ENCODE assay signal across 7 mouse cellular contexts in the genomic region with DNA sequence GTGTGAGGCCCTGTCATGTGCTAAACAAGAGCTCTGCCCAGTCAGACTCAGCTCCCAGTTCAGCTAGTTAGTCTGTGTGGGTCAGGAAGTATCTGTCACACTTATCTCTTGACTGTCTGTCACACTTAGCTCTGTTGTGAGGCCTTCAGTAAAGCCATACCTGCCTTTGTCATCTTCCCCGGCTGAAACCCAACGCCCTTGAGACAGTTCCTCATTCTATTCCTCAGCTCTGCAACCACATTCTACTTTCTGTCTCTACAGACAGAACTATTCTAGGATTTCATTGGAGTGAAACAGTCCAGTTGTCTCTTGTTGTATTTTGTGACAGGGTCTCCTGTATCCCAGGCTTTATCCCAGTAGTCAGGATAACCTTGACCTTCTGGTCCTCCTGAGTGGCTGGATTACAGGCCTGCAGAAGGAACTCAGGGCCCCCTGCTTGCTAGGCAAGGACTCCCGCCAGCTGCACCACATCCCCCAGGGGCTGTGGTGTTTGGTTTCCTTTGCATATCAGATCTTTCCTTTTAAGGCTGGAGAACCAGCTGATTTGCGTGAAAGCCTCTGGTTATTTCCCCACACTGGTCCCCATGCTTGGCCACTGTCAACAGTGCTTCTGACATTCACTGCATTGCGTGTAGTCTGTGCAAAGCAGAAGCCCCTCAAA. TPM values are rescaled to one million over a fixed set of nuclear protein-coding genes. Genes with fewer than 3 reads are reported as not detected.
DNase-seq lines count a peak whose midpoint lies in the region; ATAC-seq lines count a peak whose summit lies in the region.

No protein-coding gene starts in this region.

- peak overlapping the region; percentile 89 for H3K27ac ChIP-seq in heart, embryonic 10.5 days
- H3K27ac ChIP-seq in limb, embryonic 12.5 days: peak overlapping the region; percentile 54

- H3K9ac ChIP-seq in limb, embryonic 12.5 days (replicated peaks): 0 out of 2 replicates have a peak overlapping the region, but pooled peaks have one; percentile 23

- H3K27me3 ChIP-seq in heart, embryonic 10.5 days (ENCODE audit: insufficient read depth, poor library complexity, severe bottlenecking): no peaks in the 10 kb centered on the region
- no peaks in the 10 kb centered on the region for H3K27me3 ChIP-seq in limb, embryonic 12.5 days

- peak; percentile 72 for DNase-seq in CD4-positive helper T cell, adult 2 months (ENCODE audit: low read depth, low spot score)
- peak; percentile 66 for DNase-seq in ES-CJ7 (ENCODE audit: low read depth, low spot score)
- DNase-seq in heart, embryonic 10.5 days (ENCODE audit: low spot score): peak; percentile 87
- DNase-seq in naive thymus-derived CD4-positive, alpha-beta T cell, adult 2 months (ENCODE audit: low read depth): peak; percentile 68
- no peak for DNase-seq in frontal cortex, adult 2 months (ENCODE audit: extremely low spot score in 1 of 2, low spot score in 1 of 2)
- no peak for DNase-seq in right cerebral cortex, adult 18-20 months

- H3K36me3 ChIP-seq in heart, embryonic 10.5 days: peaks cover 24% of the 10 kb centered on the region
- peaks cover 27% of the 10 kb centered on the region for H3K36me3 ChIP-seq in limb, embryonic 12.5 days

- H3K4me3 ChIP-seq in heart, embryonic 10.5 days: peak overlapping the region; percentile 1; the same call in 1 of the 2 replicates
- no peak overlapping the region for H3K4me3 ChIP-seq in limb, embryonic 12.5 days (replicated peaks)

- 7% methylated on average over 5 of the region's 5 CpGs for WGBS in heart, embryonic 10.5 days
- 39% methylated on average over 5 of the region's 5 CpGs for WGBS in limb, embryonic 12.5 days

- H3K9me3 ChIP-seq in heart, embryonic 10.5 days: no peaks in the 10 kb centered on the region
- no peaks in the 10 kb centered on the region for H3K9me3 ChIP-seq in limb, embryonic 12.5 days

- peak; percentile 60; the same call in 1 of the 2 replicates for ATAC-seq in limb, embryonic 12.5 days (ENCODE audit: insufficient number of reproducible peaks, insufficient read depth, low FRiP score, low TSS enrichment, low read depth)

- peaks cover 45% of the 10 kb centered on the region for H3K4me1 ChIP-seq in heart, embryonic 10.5 days
- H3K4me1 ChIP-seq in limb, embryonic 12.5 days (replicated peaks): peaks cover 9% of the 10 kb centered on the region; the same call in 1 of the 2 replicates

- H3K4me2 ChIP-seq in limb, embryonic 12.5 days: no peak overlapping the region

RNA-seq across cellular contexts. Expression of gene Milr1, which starts 11.2 kb away (rescaled TPM):
- 0.46 and 1.2 TPM in 2 replicates for polyA plus RNA-seq in heart, embryonic 10.5 days (2016; fragmentation: Nextera tagmentation; extraction: Ambion mirVana)
- polyA plus RNA-seq in limb, embryonic 12.5 days (2016; fragmentation: Nextera tagmentation; extraction: Ambion mirVana): 0.66 and 1.0 TPM in 2 replicates
- polyA plus RNA-seq in frontal cortex, adult 2 months (2012; rRNA removed): 0.15 and 0.78 TPM in 2 replicates

RNA-seq across cellular contexts. Expression of gene Pecam1, which starts 11.8 kb away (rescaled TPM):
- polyA plus RNA-seq in heart, embryonic 10.5 days (2016; fragmentation: Nextera tagmentation; extraction: Ambion mirVana): 40.6 and 56.0 TPM in 2 replicates
- polyA plus RNA-seq in limb, embryonic 12.5 days (2016; fragmentation: Nextera tagmentation; extraction: Ambion mirVana): 23.6 and 27.0 TPM in 2 replicates
- 17.0 and 20.1 TPM in 2 replicates for polyA plus RNA-seq in frontal cortex, adult 2 months (2012; rRNA removed)

RNA-seq across cellular contexts. Expression of gene Polg2, which starts 17.1 kb away (rescaled TPM):
- 9.4 and 9.9 TPM in 2 replicates for polyA plus RNA-seq in heart, embryonic 10.5 days (2016; fragmentation: Nextera tagmentation; extraction: Ambion mirVana)
- polyA plus RNA-seq in limb, embryonic 12.5 days (2016; fragmentation: Nextera tagmentation; extraction: Ambion mirVana): 14.8 and 15.0 TPM in 2 replicates
- 5.6 and 5.9 TPM in 2 replicates for polyA plus RNA-seq in frontal cortex, adult 2 months (2012; rRNA removed)

RNA-seq across cellular contexts. Expression of gene Ddx5, which starts 26.7 kb away (rescaled TPM):
- 203 and 259 TPM in 2 replicates for polyA plus RNA-seq in heart, embryonic 10.5 days (2016; fragmentation: Nextera tagmentation; extraction: Ambion mirVana)
- polyA plus RNA-seq in limb, embryonic 12.5 days (2016; fragmentation: Nextera tagmentation; extraction: Ambion mirVana): 420 and 426 TPM in 2 replicates
- polyA plus RNA-seq in frontal cortex, adult 2 months (2012; rRNA removed): 601 and 664 TPM in 2 replicates

RNA-seq across cellular contexts. Expression of gene Cep95, which starts 26.8 kb away (rescaled TPM):
- polyA plus RNA-seq in heart, embryonic 10.5 days (2016; fragmentation: Nextera tagmentation; extraction: Ambion mirVana): 15.8 and 18.3 TPM in 2 replicates
- polyA plus RNA-seq in limb, embryonic 12.5 days (2016; fragmentation: Nextera tagmentation; extraction: Ambion mirVana): 27.3 and 30.4 TPM in 2 replicates
- polyA plus RNA-seq in frontal cortex, adult 2 months (2012; rRNA removed): 22.3 and 23.1 TPM in 2 replicates

Comparison
In these comparisons a context has a peak if more than half of its experiments do, and no peak if none do; other contexts are left out.
1. DNase-seq: peak in CD4-positive helper T cell, adult 2 months (single experiment), ES-CJ7 (single experiment), heart, embryonic 10.5 days (single experiment) and naive thymus-derived CD4-positive, alpha-beta T cell, adult 2 months (single experiment); none in frontal cortex, adult 2 months (0 of 2) and right cerebral cortex, adult 18-20 months (single experiment).